Mouse (Mus musculus): ENCODE measurements around the gene Btg2. TPM values are rescaled to one million over a fixed set of nuclear protein-coding genes. Genes with fewer than 3 reads are reported as not detected.

Btg2 gene
- polyA plus RNA-seq, 1 experiment from 2014 or later: 109 TPM

DNA sequence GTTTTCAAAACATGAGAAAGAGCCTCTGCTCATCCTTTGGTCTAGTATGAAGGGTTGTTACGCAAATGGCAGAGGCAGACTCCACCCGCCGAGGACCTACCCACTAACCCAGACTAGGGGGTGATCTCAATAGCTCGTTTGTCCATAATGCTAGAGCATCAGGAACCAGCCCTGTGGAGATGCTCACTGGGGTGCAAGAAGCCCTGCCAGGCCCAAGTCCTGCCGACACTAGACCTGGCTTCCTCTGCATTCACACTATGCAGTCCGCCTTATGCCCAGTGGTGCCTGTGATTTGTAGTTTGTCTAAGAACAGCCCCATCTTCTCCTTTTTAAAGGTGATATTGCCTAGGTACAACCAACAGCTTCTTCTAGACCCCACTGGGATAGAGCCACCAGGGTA is 31.5 kb downstream of the Btg2 start:
- Histone ChIP-seq H3K4me2 (ENCODE audit: low read depth, low read length) (no peak overlapping the region), H3K9ac (ENCODE audit: low read depth, low read length) (no peak overlapping the region)
- WGBS (ENCODE audit: insufficient replicate concordance): 65% methylated on average over 6 of the region's 6 CpGs

DNA sequence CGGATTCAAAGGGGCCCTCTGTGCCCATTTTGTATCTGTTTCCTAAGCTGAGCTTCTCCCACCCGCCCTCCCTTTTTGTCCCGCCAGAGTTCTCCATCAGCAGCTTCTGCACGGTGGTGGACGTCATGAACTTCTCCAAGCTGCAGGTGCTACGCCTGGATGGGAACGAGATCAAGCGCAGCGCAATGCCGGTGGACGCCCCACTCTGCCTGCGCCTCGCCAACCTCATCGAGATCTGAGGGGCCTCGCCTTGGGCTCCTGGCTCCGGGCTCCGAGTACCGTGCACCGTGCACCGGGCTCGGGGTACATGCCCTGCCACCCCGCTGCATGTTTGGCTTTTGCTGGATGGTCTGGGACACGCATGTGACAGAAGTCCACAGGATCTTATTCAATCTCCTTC is 32.5 kb downstream of the Btg2 start:
- Histone ChIP-seq H3K4me2 (ENCODE audit: low read depth, low read length) (peak overlapping the region; percentile 25; the same call in 1 of the 2 replicates), H3K4me3 (ENCODE audit: low read depth, low read length) (no peak overlapping the region), H3K27me3 (ENCODE audit: control insufficient read depth, insufficient read depth, low read depth, low read length) (no peaks in the 10 kb centered on the region), H3K9ac (ENCODE audit: low read depth, low read length) (no peak overlapping the region), H3K36me3 (ENCODE audit: control insufficient read depth, insufficient read depth) (no peaks in the 10 kb centered on the region), H3K27ac (ENCODE audit: low read length) (no peak overlapping the region), H3K4me1 (ENCODE audit: control insufficient read depth, low read depth, low read length) (no peaks in the 10 kb centered on the region), H3K9me3 (replicated peaks; ENCODE audit: control insufficient read depth, low read length) (no peaks in the 10 kb centered on the region)
- ATAC-seq (ENCODE audit: low read depth): no peak
- WGBS (ENCODE audit: insufficient replicate concordance): 25% methylated on average over 23 of the region's 23 CpGs

More for the DNA sequence above, 31.5 kb downstream of the Btg2 start:
- H3K4me1 ChIP-seq (ENCODE audit: control insufficient read depth, low read depth, low read length): no peaks in the 10 kb centered on the region
- H3K4me3 ChIP-seq (ENCODE audit: low read depth, low read length): no peak overlapping the region
- H3K27ac ChIP-seq (ENCODE audit: low read length): no peak overlapping the region
- H3K36me3 ChIP-seq (ENCODE audit: control insufficient read depth, insufficient read depth): no peaks in the 10 kb centered on the region
- H3K9me3 ChIP-seq (replicated peaks; ENCODE audit: control insufficient read depth, low read length): no peaks in the 10 kb centered on the region
- no peak for ATAC-seq (ENCODE audit: low read depth)
- no peaks in the 10 kb centered on the region for H3K27me3 ChIP-seq (ENCODE audit: control insufficient read depth, insufficient read depth, low read depth, low read length)

DNA sequence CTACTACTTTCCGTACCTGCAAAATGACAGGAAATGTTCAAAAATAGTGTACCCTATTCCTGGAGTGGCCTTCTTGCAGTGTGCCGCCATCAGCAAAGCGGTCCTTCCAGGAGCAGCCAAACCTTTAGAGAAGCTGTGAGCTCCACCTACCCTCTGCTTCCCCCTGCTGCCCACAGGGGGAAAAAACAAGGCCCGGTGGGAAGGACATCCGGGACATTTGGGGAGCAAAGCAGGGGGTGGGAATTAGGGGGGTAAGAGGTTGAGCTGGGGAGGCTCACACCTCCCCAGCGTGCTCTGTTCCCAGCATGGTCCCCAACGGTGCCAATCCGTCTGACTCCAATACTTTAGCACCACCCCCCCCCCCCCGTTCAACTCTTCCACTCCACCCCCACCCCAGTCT is 32.9 kb downstream of the Btg2 start:
- H3K36me3 ChIP-seq (ENCODE audit: control insufficient read depth, insufficient read depth): no peaks in the 10 kb centered on the region
- H3K27ac ChIP-seq (ENCODE audit: low read length): no peak overlapping the region
- H3K4me3 ChIP-seq (ENCODE audit: low read depth, low read length): no peak overlapping the region
- WGBS (ENCODE audit: insufficient replicate concordance): 7% methylated on average over 9 of the region's 9 CpGs
- no peaks in the 10 kb centered on the region for H3K27me3 ChIP-seq (ENCODE audit: control insufficient read depth, insufficient read depth, low read depth, low read length)
- peak overlapping the region; percentile 25; the same call in 1 of the 2 replicates for H3K4me2 ChIP-seq (ENCODE audit: low read depth, low read length)
- no peak; the same call in 1 of the 2 replicates for ATAC-seq (ENCODE audit: low read depth)
- H3K9me3 ChIP-seq (replicated peaks; ENCODE audit: control insufficient read depth, low read length): no peaks in the 10 kb centered on the region
- no peaks in the 10 kb centered on the region for H3K4me1 ChIP-seq (ENCODE audit: control insufficient read depth, low read depth, low read length)
- no peak overlapping the region for H3K9ac ChIP-seq (ENCODE audit: low read depth, low read length)

GRCm38 (mm10) chr1:134044805-134045204 is 34.1 kb downstream of the Btg2 start:
- Histone ChIP-seq H3K4me3 (ENCODE audit: low read depth, low read length) (no peak overlapping the region), H3K9me3 (replicated peaks; ENCODE audit: control insufficient read depth, low read length) (no peaks in the 10 kb centered on the region), H3K4me1 (ENCODE audit: control insufficient read depth, low read depth, low read length) (no peaks in the 10 kb centered on the region), H3K36me3 (ENCODE audit: control insufficient read depth, insufficient read depth) (no peaks in the 10 kb centered on the region), H3K27me3 (ENCODE audit: control insufficient read depth, insufficient read depth, low read depth, low read length) (no peaks in the 10 kb centered on the region), H3K4me2 (ENCODE audit: low read depth, low read length) (no peak overlapping the region), H3K9ac (ENCODE audit: low read depth, low read length) (no peak overlapping the region), H3K27ac (ENCODE audit: low read length) (no peak overlapping the region)
- WGBS (ENCODE audit: insufficient replicate concordance): 72% methylated on average over 6 of the region's 6 CpGs
- no peak for ATAC-seq (ENCODE audit: low read depth)

DNA sequence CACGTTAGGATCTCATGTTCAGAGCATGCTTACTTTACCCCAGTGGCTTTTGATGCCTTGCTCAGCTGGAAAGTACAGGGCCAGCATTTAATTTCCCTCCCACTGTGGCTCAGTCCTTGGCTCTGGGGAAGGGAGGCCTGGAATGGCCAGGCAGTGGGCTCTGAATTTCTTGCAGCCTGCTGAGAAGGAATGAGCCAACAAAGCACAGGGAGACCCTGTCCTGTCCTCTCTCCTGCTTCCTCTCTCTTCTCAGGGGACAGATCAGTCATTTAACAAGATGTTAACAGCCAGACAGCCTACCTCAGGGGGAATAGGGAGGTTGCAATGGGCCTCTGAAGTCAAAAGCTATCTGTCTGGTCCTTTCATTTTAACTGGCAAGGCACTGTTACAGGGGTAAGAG is 36.6 kb downstream of the Btg2 start:
- Histone ChIP-seq H3K4me1 (ENCODE audit: control insufficient read depth, low read depth, low read length) (no peaks in the 10 kb centered on the region), H3K36me3 (ENCODE audit: control insufficient read depth, insufficient read depth) (no peaks in the 10 kb centered on the region), H3K27ac (ENCODE audit: low read length) (no peak overlapping the region), H3K4me3 (ENCODE audit: low read depth, low read length) (no peak overlapping the region), H3K9ac (ENCODE audit: low read depth, low read length) (no peak overlapping the region), H3K4me2 (ENCODE audit: low read depth, low read length) (no peak overlapping the region), H3K27me3 (ENCODE audit: control insufficient read depth, insufficient read depth, low read depth, low read length) (no peaks in the 10 kb centered on the region), H3K9me3 (replicated peaks; ENCODE audit: control insufficient read depth, low read length) (no peaks in the 10 kb centered on the region)
- no peak for ATAC-seq (ENCODE audit: low read depth)
- 23% methylated on average over 1 of the region's 1 CpGs for WGBS (ENCODE audit: insufficient replicate concordance)

DNA sequence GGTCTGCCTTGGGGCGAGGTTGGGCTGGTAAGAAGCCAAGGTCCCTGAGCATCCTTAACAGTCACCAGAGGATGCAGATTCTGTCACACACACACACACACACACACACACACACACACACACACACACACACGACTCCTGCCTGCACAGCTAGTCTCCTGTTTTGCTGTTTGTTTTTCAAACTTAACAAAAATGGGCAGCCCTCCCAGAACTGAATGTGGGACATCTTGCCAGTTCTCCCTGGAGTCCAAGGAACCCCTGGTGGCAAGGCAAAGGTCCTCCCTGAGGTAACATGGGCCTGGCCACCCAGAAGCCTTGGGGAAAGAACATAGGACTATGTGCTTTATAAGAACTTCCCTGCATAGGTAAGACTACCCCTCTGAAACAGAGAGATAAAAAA is 37.0 kb downstream of the Btg2 start:
- H3K9me3 ChIP-seq (replicated peaks; ENCODE audit: control insufficient read depth, low read length): no peaks in the 10 kb centered on the region
- no peaks in the 10 kb centered on the region for H3K4me1 ChIP-seq (ENCODE audit: control insufficient read depth, low read depth, low read length)
- no peak overlapping the region for H3K4me3 ChIP-seq (ENCODE audit: low read depth, low read length)
- no peak overlapping the region for H3K27ac ChIP-seq (ENCODE audit: low read length)
- WGBS (ENCODE audit: insufficient replicate concordance): 45% methylated on average over 2 of the region's 2 CpGs
- H3K4me2 ChIP-seq (ENCODE audit: low read depth, low read length): no peak overlapping the region
- ATAC-seq (ENCODE audit: low read depth): no peak
- no peak overlapping the region for H3K9ac ChIP-seq (ENCODE audit: low read depth, low read length)
- no peaks in the 10 kb centered on the region for H3K27me3 ChIP-seq (ENCODE audit: control insufficient read depth, insufficient read depth, low read depth, low read length)
- H3K36me3 ChIP-seq (ENCODE audit: control insufficient read depth, insufficient read depth): no peaks in the 10 kb centered on the region

DNA sequence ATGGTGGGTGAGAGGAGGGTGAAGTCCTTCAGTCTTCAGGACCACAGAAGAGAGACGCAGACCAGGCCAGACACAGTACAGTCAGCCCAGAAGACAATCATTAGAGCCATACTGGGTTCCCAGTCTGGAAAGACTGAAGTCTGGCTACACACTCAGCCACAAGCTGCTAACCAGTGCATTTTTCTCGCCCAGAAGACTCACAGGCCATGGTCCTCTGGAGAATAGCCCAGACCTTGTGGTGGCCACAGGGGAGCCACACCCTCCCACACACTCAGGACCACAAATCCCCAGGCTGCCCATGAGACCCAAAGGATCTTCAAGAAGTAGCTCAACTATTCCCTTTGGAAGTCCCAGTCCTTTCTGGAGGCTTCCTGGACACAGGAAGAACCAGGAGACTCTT is 39.6 kb downstream of the Btg2 start:
- Histone ChIP-seq H3K4me2 (ENCODE audit: low read depth, low read length) (no peak overlapping the region), H3K27me3 (ENCODE audit: control insufficient read depth, insufficient read depth, low read depth, low read length) (no peaks in the 10 kb centered on the region), H3K27ac (ENCODE audit: low read length) (no peak overlapping the region), H3K4me1 (ENCODE audit: control insufficient read depth, low read depth, low read length) (no peaks in the 10 kb centered on the region), H3K36me3 (ENCODE audit: control insufficient read depth, insufficient read depth) (no peaks in the 10 kb centered on the region), H3K9me3 (replicated peaks; ENCODE audit: control insufficient read depth, low read length) (no peaks in the 10 kb centered on the region), H3K4me3 (ENCODE audit: low read depth, low read length) (no peak overlapping the region), H3K9ac (ENCODE audit: low read depth, low read length) (no peak overlapping the region)
- 60% methylated on average over 2 of the region's 2 CpGs for WGBS (ENCODE audit: insufficient replicate concordance)
- ATAC-seq (ENCODE audit: low read depth): no peak

DNA sequence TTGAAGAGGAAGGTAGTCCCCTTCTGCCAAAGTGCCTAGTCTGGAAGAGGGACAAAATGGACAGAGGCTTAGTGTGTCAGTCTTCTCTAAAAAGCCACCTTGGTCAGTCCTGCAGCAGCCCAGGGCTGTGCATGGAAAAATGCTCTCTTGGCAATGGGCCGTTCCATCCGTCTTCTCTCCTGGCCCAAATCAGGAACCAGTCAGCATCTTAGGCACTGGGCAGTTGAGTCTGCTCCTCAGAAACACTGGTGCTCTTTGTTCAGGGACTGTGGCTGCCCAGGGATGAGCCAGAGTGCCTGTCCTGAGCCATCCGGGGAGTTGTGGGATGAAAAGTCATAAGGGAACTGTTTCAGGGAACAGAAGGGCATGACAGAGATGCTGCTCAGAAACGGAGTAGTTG is 40.6 kb downstream of the Btg2 start:
- Histone ChIP-seq H3K4me1 (ENCODE audit: control insufficient read depth, low read depth, low read length) (no peaks in the 10 kb centered on the region), H3K9ac (ENCODE audit: low read depth, low read length) (no peak overlapping the region), H3K4me3 (ENCODE audit: low read depth, low read length) (no peak overlapping the region), H3K4me2 (ENCODE audit: low read depth, low read length) (no peak overlapping the region), H3K27me3 (ENCODE audit: control insufficient read depth, insufficient read depth, low read depth, low read length) (no peaks in the 10 kb centered on the region), H3K36me3 (ENCODE audit: control insufficient read depth, insufficient read depth) (no peaks in the 10 kb centered on the region), H3K9me3 (replicated peaks; ENCODE audit: control insufficient read depth, low read length) (no peaks in the 10 kb centered on the region), H3K27ac (ENCODE audit: low read length) (no peak overlapping the region)
- 79% methylated on average over 4 of the region's 4 CpGs for WGBS (ENCODE audit: insufficient replicate concordance)
- no peak for ATAC-seq (ENCODE audit: low read depth)

- H3K4me2 ChIP-seq (ENCODE audit: low read depth, low read length): no peak within 1 kb of the TSS
- H3K9me3 ChIP-seq (replicated peaks; ENCODE audit: control insufficient read depth, low read length): no peaks in the 10 kb centered on the region
- no peak for ATAC-seq (ENCODE audit: low read depth)
- no peak within 1 kb of the TSS for H3K9ac ChIP-seq (ENCODE audit: low read depth, low read length)
- no peak within 1 kb of the TSS for H3K27ac ChIP-seq (ENCODE audit: low read length)
- H3K36me3 ChIP-seq (ENCODE audit: control insufficient read depth, insufficient read depth): no peaks in the 10 kb centered on the region
- 49% methylated on average over 9 of the region's 9 CpGs for WGBS (ENCODE audit: insufficient replicate concordance)
- H3K4me1 ChIP-seq (ENCODE audit: control insufficient read depth, low read depth, low read length): no peaks in the 10 kb centered on the region
- H3K27me3 ChIP-seq (ENCODE audit: control insufficient read depth, insufficient read depth, low read depth, low read length): no peaks in the 10 kb centered on the region
- no peak within 1 kb of the TSS for H3K4me3 ChIP-seq (ENCODE audit: low read depth, low read length)
Observed at GRCm38 (mm10) chr1:134037172-134037571, 41.7 kb downstream of the Btg2 start, which contains the start of gene Fmod. TSS of gene Fmod (plus strand) at chr1:134037254.
